Mouse (Mus musculus) neural tube, embryonic 11.5 days (tissue): ENCODE results near the gene Slc22a1. TPM values are rescaled to one million over a fixed set of nuclear protein-coding genes. Genes with fewer than 3 reads are reported as not detected.

Experiments
- ATAC-seq: fragments of 200-750 bp; cut with Nextera tagmentation; 2 replicates; pipeline ENCODE4 v1.8.0; 2017; ENCODE audit warnings: moderate number of reproducible peaks, mild to moderate bottlenecking, moderate TSS enrichment, moderate library complexity; ENCODE audit not compliant: insufficient read depth, low FRiP score, low TSS enrichment
- DNase-seq: peaks from one replicate; pipeline ENCODE4 v3.0.0-alpha.2; 2015; ENCODE audit warnings: low spot score
- H3K27ac ChIP-seq: fragments of 300-500 bp; sonication (generic); 2 replicates; pipeline ENCODE4 v1.5.1; 2014; ENCODE audit warnings: low read depth, mild to moderate bottlenecking, low read length
- H3K27me3 ChIP-seq: fragments of 300-500 bp; sonication (generic); 2 replicates; pipeline ENCODE4 v1.6.1; 2014; ENCODE audit warnings: mild to moderate bottlenecking, low read length, mixed read lengths; ENCODE audit not compliant: control insufficient read depth, insufficient read depth
- H3K36me3 ChIP-seq: fragments of 300-500 bp; sonication (generic); 2 replicates; pipeline ENCODE4 v1.6.1; 2014; ENCODE audit warnings: mild to moderate bottlenecking, low read length, moderate library complexity, mixed read lengths; ENCODE audit not compliant: control insufficient read depth, insufficient read depth
- H3K4me1 ChIP-seq: fragments of 300-500 bp; sonication (generic); 2 replicates; pipeline ENCODE4 v1.6.1; 2014; ENCODE audit warnings: low read length, mixed read lengths; ENCODE audit not compliant: control insufficient read depth, insufficient read depth
- H3K4me2 ChIP-seq: fragments of 300-500 bp; sonication (generic); 2 replicates; pipeline ENCODE4 v1.6.1; 2014; ENCODE audit warnings: low read depth, mild to moderate bottlenecking, moderate library complexity
- H3K4me3 ChIP-seq: fragments of 300-500 bp; sonication (generic); 2 replicates; pipeline ENCODE4 v1.5.1; 2014; ENCODE audit warnings: low read depth, low read length
- H3K9ac ChIP-seq: fragments of 300-500 bp; sonication (generic); 2 replicates; pipeline ENCODE4 v1.6.1; 2014; ENCODE audit warnings: mild to moderate bottlenecking, low read length
- H3K9me3 ChIP-seq: fragments of 300-500 bp; sonication (generic); 2 replicates; pipeline ENCODE4 v1.6.1; 2016; ENCODE audit warnings: low read length; ENCODE audit not compliant: control insufficient read depth
- WGBS: fragments of 180-500 bp; shearing (Covaris S2); extraction: QIAGEN DNeasy Blood & Tissue Kit; methylation state at CpG from one replicate; pipeline ENCODE4 v1.1.7; 2014; 5-methylcytosine and 5-hydroxymethylcytosine counted together
- polyA plus RNA-seq: library from polyadenylated mRNA; unstranded; fragments of >200 nt; fragmentation: Nextera tagmentation; extraction: Ambion mirVana; gene quantifications from 2 replicates; pipeline ENCODE4 v1.2.1, GENCODE M21; 2014

Slc22a1 gene
- polyA plus RNA-seq, 1 experiment from 2014 or later: not detected

GRCm38 (mm10) chr17:12714080-12714561, 38.5 kb upstream of the Slc22a1 start:
- Histone ChIP-seq H3K27me3 (no peaks in the 10 kb centered on the region), H3K4me3 (no peak overlapping the region), H3K9ac (no peak overlapping the region), H3K36me3 (peaks cover 16% of the 10 kb centered on the region), H3K27ac (no peak overlapping the region), H3K4me2 (no peak overlapping the region), H3K9me3 (no peaks in the 10 kb centered on the region), H3K4me1 (no peaks in the 10 kb centered on the region)
- no peak for ATAC-seq
- DNase-seq: no peak
- WGBS: 94% methylated on average over 5 of the region's 5 CpGs

GRCm38 (mm10) chr17:12712993-12713392, 37.4 kb upstream of the Slc22a1 start:
- no peak overlapping the region for H3K9ac ChIP-seq
- H3K9me3 ChIP-seq: no peaks in the 10 kb centered on the region
- no peak overlapping the region for H3K4me2 ChIP-seq
- no peak overlapping the region for H3K27ac ChIP-seq
- ATAC-seq (no peak), DNase-seq (no peak)
- H3K4me1 ChIP-seq: no peaks in the 10 kb centered on the region
- peaks cover 18% of the 10 kb centered on the region for H3K36me3 ChIP-seq
- H3K4me3 ChIP-seq: no peak overlapping the region
- 91% methylated on average over 3 of the region's 3 CpGs for WGBS
- no peaks in the 10 kb centered on the region for H3K27me3 ChIP-seq

DNA sequence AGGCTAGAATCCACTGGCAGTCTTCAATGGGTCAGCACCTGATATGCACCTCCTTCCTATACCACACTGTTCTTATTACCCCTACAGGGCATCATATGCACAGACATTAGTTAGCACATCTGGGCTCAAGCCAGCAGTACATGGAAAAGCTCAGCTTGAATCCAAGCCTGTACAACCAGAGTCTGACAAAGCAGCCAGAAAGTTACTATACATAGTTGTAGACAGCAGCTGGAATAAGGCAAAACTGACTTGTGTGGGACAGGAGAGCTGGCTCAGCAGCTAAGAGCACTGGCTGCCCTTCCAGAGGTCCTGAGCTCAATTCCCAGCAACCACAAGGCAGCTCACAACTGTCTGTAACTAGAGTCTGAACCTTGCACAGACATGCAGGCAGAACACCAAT, 36.6 kb upstream of the Slc22a1 start:
- no peak overlapping the region for H3K9ac ChIP-seq
- peaks cover 18% of the 10 kb centered on the region for H3K36me3 ChIP-seq

DNA sequence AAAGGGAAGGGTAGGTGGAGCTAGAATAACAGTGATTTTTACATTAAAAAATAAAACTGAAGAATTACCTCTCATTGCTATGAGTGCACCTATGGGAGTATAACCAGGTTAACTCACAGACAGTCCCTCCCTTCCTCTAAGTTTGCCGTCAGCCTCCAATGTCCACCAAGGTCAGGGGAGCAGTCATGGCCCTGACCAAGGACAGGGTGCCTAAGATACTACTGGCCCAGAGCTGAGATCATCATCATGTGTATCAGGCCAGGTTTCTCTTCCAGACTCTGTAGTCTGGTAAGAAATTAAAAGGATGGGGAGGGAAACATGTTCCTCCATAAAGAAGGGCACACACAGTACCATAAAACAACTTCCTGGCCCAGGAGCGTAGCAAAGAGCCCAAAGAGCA, 35.3 kb upstream of the Slc22a1 start:
- Histone ChIP-seq H3K27me3 (no peaks in the 10 kb centered on the region), H3K27ac (no peak overlapping the region), H3K9ac (no peak overlapping the region), H3K36me3 (peaks cover 16% of the 10 kb centered on the region), H3K4me3 (no peak overlapping the region), H3K9me3 (no peaks in the 10 kb centered on the region), H3K4me2 (no peak overlapping the region), H3K4me1 (no peaks in the 10 kb centered on the region)
- ATAC-seq (no peak), DNase-seq (no peak)
- 95% methylated on average over 2 of the region's 2 CpGs for WGBS

More for the DNA sequence above, 36.6 kb upstream of the Slc22a1 start:
- H3K4me1 ChIP-seq: no peaks in the 10 kb centered on the region
- no peak overlapping the region for H3K27ac ChIP-seq
- ATAC-seq (no peak), DNase-seq (no peak)
- no peaks in the 10 kb centered on the region for H3K9me3 ChIP-seq
- no peaks in the 10 kb centered on the region for H3K27me3 ChIP-seq
- H3K4me2 ChIP-seq: no peak overlapping the region
- no peak overlapping the region for H3K4me3 ChIP-seq

GRCm38 (mm10) chr17:12710050-12710780, 34.6 kb upstream of the Slc22a1 start:
- no peaks in the 10 kb centered on the region for H3K4me1 ChIP-seq
- ATAC-seq: no peak
- no peak overlapping the region for H3K4me2 ChIP-seq
- no peak for DNase-seq
- no peaks in the 10 kb centered on the region for H3K9me3 ChIP-seq
- H3K27ac ChIP-seq: no peak overlapping the region
- WGBS: 91% methylated on average over 13 of the region's 13 CpGs
- peaks cover 16% of the 10 kb centered on the region for H3K36me3 ChIP-seq
- H3K27me3 ChIP-seq: no peaks in the 10 kb centered on the region
- no peak overlapping the region for H3K4me3 ChIP-seq
- no peak overlapping the region for H3K9ac ChIP-seq

DNA sequence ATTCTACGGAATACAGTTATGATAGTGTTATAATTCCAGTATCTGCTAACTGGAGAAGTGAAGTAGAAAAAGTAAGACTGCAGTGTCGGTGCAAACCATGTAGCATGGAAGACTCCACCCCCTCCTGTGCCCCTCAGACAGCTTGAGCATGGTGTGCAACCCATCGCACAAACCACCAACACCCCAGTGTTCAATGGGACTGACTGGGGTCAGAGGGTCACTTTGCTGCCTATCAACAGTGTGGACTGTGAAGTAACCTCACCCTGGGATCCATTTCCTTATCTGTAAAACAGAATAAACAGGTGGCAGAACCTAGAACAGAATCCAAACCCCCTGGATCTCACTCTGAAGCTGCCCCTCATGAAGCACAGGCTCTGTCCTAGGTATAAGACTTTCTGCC, 32.8 kb upstream of the Slc22a1 start:
- Histone ChIP-seq H3K27me3 (no peaks in the 10 kb centered on the region), H3K27ac (no peak overlapping the region), H3K9ac (no peak overlapping the region), H3K36me3 (peaks cover 20% of the 10 kb centered on the region), H3K4me2 (no peak overlapping the region), H3K4me1 (no peaks in the 10 kb centered on the region), H3K4me3 (no peak overlapping the region), H3K9me3 (no peaks in the 10 kb centered on the region)
- no peak for ATAC-seq
- WGBS: 90% methylated on average over 3 of the region's 3 CpGs
- DNase-seq: no peak

GRCm38 (mm10) chr17:12706590-12707049, 31.0 kb upstream of the Slc22a1 start:
- no peak overlapping the region for H3K4me3 ChIP-seq
- H3K4me2 ChIP-seq: no peak overlapping the region
- ATAC-seq (no peak), DNase-seq (no peak)
- H3K9me3 ChIP-seq: no peaks in the 10 kb centered on the region
- no peak overlapping the region for H3K9ac ChIP-seq
- H3K27ac ChIP-seq: no peak overlapping the region
- H3K27me3 ChIP-seq: no peaks in the 10 kb centered on the region
- H3K4me1 ChIP-seq: no peaks in the 10 kb centered on the region
- H3K36me3 ChIP-seq: peaks cover 23% of the 10 kb centered on the region
- WGBS: 90% methylated on average over 10 of the region's 10 CpGs

DNA sequence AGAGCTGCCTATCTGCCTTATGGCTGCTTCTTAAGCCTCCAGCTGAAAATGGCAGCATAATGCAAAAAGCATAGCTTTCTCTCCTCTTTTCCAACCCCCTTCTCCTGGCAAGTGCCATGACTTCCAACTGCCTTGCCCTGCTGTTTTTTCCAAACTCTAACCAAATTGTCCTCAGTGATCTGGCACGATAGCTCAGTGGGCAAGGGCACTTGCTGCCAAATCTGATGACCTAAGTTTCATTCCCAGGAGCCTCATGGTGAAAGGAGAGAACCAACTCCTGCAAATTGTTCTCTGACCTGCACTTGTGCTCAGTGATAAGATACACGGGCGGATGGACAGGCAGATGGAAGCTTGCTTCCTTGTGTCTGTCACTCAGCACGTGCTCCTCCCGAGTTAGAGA, 27.3 kb upstream of the Slc22a1 start:
- 95% methylated on average over 5 of the region's 5 CpGs for WGBS
- H3K27me3 ChIP-seq: no peaks in the 10 kb centered on the region
- ATAC-seq (no peak), DNase-seq (no peak)
- no peaks in the 10 kb centered on the region for H3K9me3 ChIP-seq
- peaks cover 13% of the 10 kb centered on the region for H3K36me3 ChIP-seq
- H3K4me1 ChIP-seq: no peaks in the 10 kb centered on the region
- no peak overlapping the region for H3K27ac ChIP-seq
- H3K9ac ChIP-seq: no peak overlapping the region
- H3K4me3 ChIP-seq: no peak overlapping the region
- no peak overlapping the region for H3K4me2 ChIP-seq

- Histone ChIP-seq H3K36me3 (peaks cover 25% of the 10 kb centered on the region), H3K27ac (no peak overlapping the region), H3K9me3 (no peaks in the 10 kb centered on the region), H3K9ac (no peak overlapping the region), H3K4me3 (no peak overlapping the region), H3K4me2 (no peak overlapping the region), H3K4me1 (no peaks in the 10 kb centered on the region), H3K27me3 (no peaks in the 10 kb centered on the region)
- 94% methylated on average over 6 of the region's 6 CpGs for WGBS
- DNase-seq: no peak
- ATAC-seq: no peak
Measured at GRCm38 (mm10) chr17:12700373-12700772, 24.7 kb upstream of the Slc22a1 start.
